Mouse (Mus musculus): ENCODE results near the gene Gm45618. TPM values are rescaled to one million over a fixed set of nuclear protein-coding genes. Genes with fewer than 3 reads are reported as not detected.

The Gm45618 gene
- polyA plus RNA-seq, 1 experiment = not detected

DNA sequence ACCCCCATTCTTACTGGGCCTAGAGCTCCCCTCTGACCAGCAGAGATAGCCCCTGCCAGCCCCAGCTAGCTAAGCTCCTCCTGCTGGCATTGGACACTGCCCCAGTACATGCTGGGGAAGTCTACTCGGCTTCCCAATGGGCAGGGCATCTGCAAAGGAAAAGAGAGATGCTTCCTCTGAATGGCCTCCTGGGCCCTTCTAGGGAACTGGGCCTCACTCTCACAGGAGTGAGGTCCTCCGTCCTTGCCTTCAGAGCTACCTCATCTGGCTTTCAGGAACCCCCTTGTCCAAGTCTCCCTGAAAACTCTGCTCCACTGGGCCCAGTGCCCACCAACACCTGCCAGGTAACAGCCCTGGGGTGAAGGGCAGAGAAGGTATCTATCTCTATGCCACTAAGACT is 39.7 kb downstream of the Gm45618 start:
- Histone ChIP-seq H3K36me3 (ENCODE audit: control insufficient read depth, insufficient read depth, low read length) (no peaks in the 10 kb centered on the region), H3K27ac (ENCODE audit: insufficient read depth, low read depth, low read length) (no peak overlapping the region), H3K27me3 (replicated peaks; ENCODE audit: control insufficient read depth, insufficient read depth, low read length) (no peaks in the 10 kb centered on the region), H3K4me1 (ENCODE audit: control insufficient read depth, insufficient read depth, low read length) (no peaks in the 10 kb centered on the region), H3K4me3 (ENCODE audit: insufficient read depth, low read depth, low read length) (no peak overlapping the region)
- DNase-seq = no peak
- WGBS = 67% methylated on average over 2 of the region's 2 CpGs
- TF ChIP-seq CTCF (conservative IDR thresholded peaks at IDR 0.05; ENCODE audit: insufficient read depth, insufficient read length, low read depth, low read length) = no peak

DNA sequence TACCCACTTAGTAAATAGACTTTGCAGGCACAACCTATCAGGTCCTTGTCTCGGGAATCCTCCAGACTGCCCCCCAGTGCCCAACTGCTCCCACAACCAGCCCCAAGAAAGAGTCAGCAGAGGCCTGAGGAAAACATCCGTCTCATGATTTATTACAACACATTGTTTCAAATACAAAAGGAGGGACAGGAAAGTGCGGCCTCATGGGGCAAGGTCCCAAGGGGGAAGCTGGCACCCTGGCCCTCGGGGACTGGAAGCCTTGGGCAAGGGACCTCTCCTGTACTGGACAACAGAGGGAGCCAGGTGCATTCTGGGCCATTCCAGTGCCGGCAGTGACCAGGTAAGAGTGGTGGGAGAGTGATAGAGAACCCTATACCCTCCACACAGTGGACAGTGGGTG is 41.2 kb downstream of the Gm45618 start:
- Histone ChIP-seq H3K27me3 (replicated peaks; ENCODE audit: control insufficient read depth, insufficient read depth, low read length) (no peaks in the 10 kb centered on the region), H3K4me1 (ENCODE audit: control insufficient read depth, insufficient read depth, low read length) (no peaks in the 10 kb centered on the region)
- WGBS = 48% methylated on average over 5 of the region's 5 CpGs

DNA sequence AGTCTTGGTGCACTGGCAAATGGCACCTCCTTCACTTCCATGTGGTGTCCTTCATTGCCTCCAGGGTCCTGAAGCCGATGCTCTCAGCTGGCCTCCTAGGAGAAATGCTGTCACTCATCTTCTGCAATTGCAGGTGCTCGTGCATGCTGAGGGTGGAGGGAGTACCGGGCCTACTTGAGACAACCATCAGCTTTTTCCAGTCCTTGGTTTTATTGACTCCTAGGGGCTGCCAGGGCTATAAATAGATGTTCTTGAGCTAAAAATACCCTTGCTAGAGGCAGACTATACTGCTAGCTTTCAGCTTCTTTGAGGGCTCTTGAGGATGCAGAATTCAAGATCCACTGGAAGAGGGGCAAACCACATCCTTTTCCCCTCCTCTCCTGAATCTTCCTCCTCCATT is 43.4 kb downstream of the Gm45618 start:
- WGBS = 50% methylated on average over 3 of the region's 3 CpGs
- Histone ChIP-seq H3K36me3 (ENCODE audit: control insufficient read depth, insufficient read depth, low read length) (no peaks in the 10 kb centered on the region), H3K27ac (ENCODE audit: insufficient read depth, low read depth, low read length) (no peak overlapping the region), H3K4me1 (ENCODE audit: control insufficient read depth, insufficient read depth, low read length) (no peaks in the 10 kb centered on the region), H3K4me3 (ENCODE audit: insufficient read depth, low read depth, low read length) (no peak overlapping the region), H3K27me3 (replicated peaks; ENCODE audit: control insufficient read depth, insufficient read depth, low read length) (no peaks in the 10 kb centered on the region)
- TF ChIP-seq POLR2A (IDR thresholded peaks at IDR 0.05; ENCODE audit: low read depth, low read length) (no peak), CTCF (conservative IDR thresholded peaks at IDR 0.05; ENCODE audit: insufficient read depth, insufficient read length, low read depth, low read length) (no peak)
- no peak for DNase-seq

More for the DNA sequence above, 41.2 kb downstream of the Gm45618 start:
- Histone ChIP-seq H3K4me3 (ENCODE audit: insufficient read depth, low read depth, low read length) (no peak overlapping the region), H3K36me3 (ENCODE audit: control insufficient read depth, insufficient read depth, low read length) (no peaks in the 10 kb centered on the region), H3K27ac (ENCODE audit: insufficient read depth, low read depth, low read length) (no peak overlapping the region)
- peak; percentile 32 for DNase-seq
- no peak for TF ChIP-seq POLR2A (IDR thresholded peaks at IDR 0.05; ENCODE audit: low read depth, low read length)
- TF ChIP-seq CTCF (conservative IDR thresholded peaks at IDR 0.05; ENCODE audit: insufficient read depth, insufficient read length, low read depth, low read length) = no peak

GRCm38 (mm10) chr7:142074146-142074886 is 46.2 kb downstream of the Gm45618 start:
- H3K4me3 ChIP-seq (ENCODE audit: insufficient read depth, low read depth, low read length) = no peak overlapping the region
- no peaks in the 10 kb centered on the region for H3K4me1 ChIP-seq (ENCODE audit: control insufficient read depth, insufficient read depth, low read length)
- H3K36me3 ChIP-seq (ENCODE audit: control insufficient read depth, insufficient read depth, low read length) = no peaks in the 10 kb centered on the region
- no peak overlapping the region for H3K27ac ChIP-seq (ENCODE audit: insufficient read depth, low read depth, low read length)
- TF ChIP-seq POLR2A (IDR thresholded peaks at IDR 0.05; ENCODE audit: low read depth, low read length) (no peak), CTCF (conservative IDR thresholded peaks at IDR 0.05; ENCODE audit: insufficient read depth, insufficient read length, low read depth, low read length) (no peak)
- DNase-seq = no peak
- WGBS = 72% methylated on average over 8 of the region's 8 CpGs
- no peaks in the 10 kb centered on the region for H3K27me3 ChIP-seq (replicated peaks; ENCODE audit: control insufficient read depth, insufficient read depth, low read length)

GRCm38 (mm10) chr7:142071717-142072116 is 48.8 kb downstream of the Gm45618 start:
- no peak for DNase-seq
- TF ChIP-seq CTCF (conservative IDR thresholded peaks at IDR 0.05; ENCODE audit: insufficient read depth, insufficient read length, low read depth, low read length) (no peak), POLR2A (IDR thresholded peaks at IDR 0.05; ENCODE audit: low read depth, low read length) (no peak)
- Histone ChIP-seq H3K27ac (ENCODE audit: insufficient read depth, low read depth, low read length) (no peak overlapping the region), H3K4me1 (ENCODE audit: control insufficient read depth, insufficient read depth, low read length) (no peaks in the 10 kb centered on the region), H3K27me3 (replicated peaks; ENCODE audit: control insufficient read depth, insufficient read depth, low read length) (no peaks in the 10 kb centered on the region), H3K36me3 (ENCODE audit: control insufficient read depth, insufficient read depth, low read length) (no peaks in the 10 kb centered on the region), H3K4me3 (ENCODE audit: insufficient read depth, low read depth, low read length) (no peak overlapping the region)

DNA sequence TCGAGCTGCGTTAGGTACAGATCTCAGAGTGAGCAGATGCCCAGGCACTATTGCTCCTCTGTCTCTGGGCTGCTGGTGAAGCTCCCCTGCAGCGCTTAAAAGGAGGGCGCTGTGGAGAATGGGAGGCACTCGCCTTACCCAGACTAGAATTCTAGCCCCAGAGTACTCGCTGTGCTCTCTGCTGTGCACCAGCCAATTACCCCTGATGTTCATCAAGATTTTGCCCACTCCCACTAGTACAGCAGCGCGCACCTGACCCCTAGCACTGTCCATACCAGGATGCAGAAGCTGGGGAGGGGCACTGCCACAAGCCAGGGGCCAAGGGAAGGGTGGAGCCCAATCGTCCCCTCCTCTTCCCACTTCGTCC is 49.3 kb downstream of the Gm45618 start:
- Histone ChIP-seq H3K4me1 (ENCODE audit: control insufficient read depth, insufficient read depth, low read length) (no peaks in the 10 kb centered on the region), H3K36me3 (ENCODE audit: control insufficient read depth, insufficient read depth, low read length) (no peaks in the 10 kb centered on the region), H3K27ac (ENCODE audit: insufficient read depth, low read depth, low read length) (no peak overlapping the region), H3K27me3 (replicated peaks; ENCODE audit: control insufficient read depth, insufficient read depth, low read length) (no peaks in the 10 kb centered on the region), H3K4me3 (ENCODE audit: insufficient read depth, low read depth, low read length) (no peak overlapping the region)
- no peak for DNase-seq
- TF ChIP-seq POLR2A (IDR thresholded peaks at IDR 0.05; ENCODE audit: low read depth, low read length) (no peak), CTCF (conservative IDR thresholded peaks at IDR 0.05; ENCODE audit: insufficient read depth, insufficient read length, low read depth, low read length) (no peak)
- 12% methylated on average over 10 of the region's 10 CpGs for WGBS

- WGBS = 17% methylated on average over 13 of the region's 13 CpGs
- Histone ChIP-seq H3K27me3 (replicated peaks; ENCODE audit: control insufficient read depth, insufficient read depth, low read length) (no peaks in the 10 kb centered on the region), H3K36me3 (ENCODE audit: control insufficient read depth, insufficient read depth, low read length) (no peaks in the 10 kb centered on the region), H3K4me1 (ENCODE audit: control insufficient read depth, insufficient read depth, low read length) (no peaks in the 10 kb centered on the region), H3K27ac (ENCODE audit: insufficient read depth, low read depth, low read length) (no peak overlapping the region), H3K4me3 (ENCODE audit: insufficient read depth, low read depth, low read length) (no peak overlapping the region)
- TF ChIP-seq CTCF (conservative IDR thresholded peaks at IDR 0.05; ENCODE audit: insufficient read depth, insufficient read length, low read depth, low read length) (peak; percentile 94), POLR2A (IDR thresholded peaks at IDR 0.05; ENCODE audit: low read depth, low read length) (no peak)
- peak; percentile 79 for DNase-seq
Observed at GRCm38 (mm10) chr7:142070458-142071211, 49.9 kb downstream of the Gm45618 start.

Other genes starting within 250 kb of the Gm45618 start
- gene Tollip, start 202.2 kb downstream of the Gm45618 start, polyA plus RNA-seq (2012; rRNA removed) = 86.2 and 92.3 TPM in 2 replicates
- gene Brsk2, start 171.0 kb downstream of the Gm45618 start, polyA plus RNA-seq (2012; rRNA removed) = 0.31 and 0.52 TPM in 2 replicates
- 44.0 and 45.3 TPM in 2 replicates for gene Mob2, start 59.7 kb downstream of the Gm45618 start, polyA plus RNA-seq (2012; rRNA removed)
- 3.6 and 3.7 TPM in 2 replicates for gene Dusp8, start 24.9 kb downstream of the Gm45618 start, polyA plus RNA-seq (2012; rRNA removed)
- gene Gm39115, start 15.3 kb upstream of the Gm45618 start, polyA plus RNA-seq (2012; rRNA removed) = not detected in 2 replicates
- gene Gm45337, start 23.9 kb upstream of the Gm45618 start, polyA plus RNA-seq (2012; rRNA removed) = not detected in 2 replicates
- gene Gm29735, start 36.4 kb upstream of the Gm45618 start, polyA plus RNA-seq (2012; rRNA removed) = not detected in 2 replicates
- not detected in 2 replicates for gene Gm4553, start 45.0 kb upstream of the Gm45618 start, polyA plus RNA-seq (2012; rRNA removed)
- not detected in 2 replicates for gene Krtap5-2, start 55.3 kb upstream of the Gm45618 start, polyA plus RNA-seq (2012; rRNA removed)
- not detected in 2 replicates for gene Gm10153, start 69.7 kb upstream of the Gm45618 start, polyA plus RNA-seq (2012; rRNA removed)
- not detected in 2 replicates for gene Krtap5-3, start 80.6 kb upstream of the Gm45618 start, polyA plus RNA-seq (2012; rRNA removed)
- not detected in 2 replicates for gene Gm7579, start 91.1 kb upstream of the Gm45618 start, polyA plus RNA-seq (2012; rRNA removed)
- not detected in 2 replicates for gene Krtap5-5, start 109.2 kb upstream of the Gm45618 start, polyA plus RNA-seq (2012; rRNA removed)
- gene Gm40460, start 120.3 kb upstream of the Gm45618 start, polyA plus RNA-seq (2012; rRNA removed) = not detected in 2 replicates
- not detected in 2 replicates for gene Gm2431, start 137.6 kb upstream of the Gm45618 start, polyA plus RNA-seq (2012; rRNA removed)
- not detected in 2 replicates for gene Gm4559, start 153.6 kb upstream of the Gm45618 start, polyA plus RNA-seq (2012; rRNA removed)
- gene Krtap5-1, start 176.4 kb upstream of the Gm45618 start, polyA plus RNA-seq (2012; rRNA removed) = not detected in 2 replicates
- gene Krtap5-4, start 182.8 kb upstream of the Gm45618 start, polyA plus RNA-seq (2012; rRNA removed) = not detected in 2 replicates